Mouse (Mus musculus) embryonic facial prominence, embryonic 15.5 days (tissue): ENCODE data around the gene Borcs6. TPM values are rescaled to one million over a fixed set of nuclear protein-coding genes. Genes with fewer than 3 reads are reported as not detected.

Experiments
- ATAC-seq: fragments of 200-750 bp; cut with Nextera tagmentation; 2 replicates; pipeline ENCODE4 v1.8.0; 2017; ENCODE audit warnings: low read depth, moderate TSS enrichment; ENCODE audit not compliant: insufficient number of reproducible peaks, low FRiP score, low TSS enrichment
- H3K27ac ChIP-seq: fragments of 300-500 bp; sonication (generic); replicated peaks from 2 replicates; pipeline ENCODE4 v1.5.1; 2015; ENCODE audit warnings: mild to moderate bottlenecking, inconsistent platforms
- H3K27me3 ChIP-seq: fragments of 300-500 bp; sonication (generic); 2 replicates; pipeline ENCODE4 v1.6.1; 2015; ENCODE audit warnings: inconsistent platforms
- H3K36me3 ChIP-seq: fragments of 300-500 bp; sonication (generic); 2 replicates; pipeline ENCODE4 v1.6.1; 2015; ENCODE audit warnings: mild to moderate bottlenecking, inconsistent platforms
- H3K4me1 ChIP-seq: fragments of 300-500 bp; sonication (generic); 2 replicates; pipeline ENCODE4 v1.6.1; 2015; ENCODE audit warnings: inconsistent platforms
- H3K4me2 ChIP-seq: fragments of 300-500 bp; sonication (generic); replicated peaks from 2 replicates; pipeline ENCODE4 v1.6.1; 2015; ENCODE audit warnings: mild to moderate bottlenecking, inconsistent platforms
- H3K4me3 ChIP-seq: fragments of 300-500 bp; sonication (generic); replicated peaks from 2 replicates; pipeline ENCODE4 v1.5.1; 2015; ENCODE audit warnings: mild to moderate bottlenecking, inconsistent platforms
- H3K9ac ChIP-seq: fragments of 300-500 bp; sonication (generic); 2 replicates; pipeline ENCODE4 v1.6.1; 2015; ENCODE audit warnings: inconsistent platforms
- H3K9me3 ChIP-seq: fragments of 300-500 bp; sonication (generic); replicated peaks from 2 replicates; pipeline ENCODE4 v1.6.1; 2016; ENCODE audit warnings: inconsistent platforms
- WGBS: fragments of 180-500 bp; shearing (Covaris S2); methylation state at CpG from one replicate; pipeline ENCODE4 v1.1.7; 2015; 5-methylcytosine and 5-hydroxymethylcytosine counted together
- polyA plus RNA-seq: library from polyadenylated mRNA; unstranded; fragments of >200 nt; fragmentation: Nextera tagmentation; extraction: Ambion mirVana; gene quantifications from 2 replicates; pipeline ENCODE4 v1.2.1, GENCODE M21; 2015

The Borcs6 gene
- polyA plus RNA-seq, 1 experiment from 2014 or later, result 14.9 TPM

GRCm38 (mm10) chr11:69062761-69063224, 3.3 kb downstream of the Borcs6 start:
- Histone ChIP-seq H3K36me3 (no peaks in the 10 kb centered on the region), H3K4me3 (peak overlapping the region; percentile 72), H3K9me3 (no peaks in the 10 kb centered on the region), H3K9ac (peak overlapping the region; percentile 57; the same call in 1 of the 2 replicates), H3K4me2 (peak overlapping the region; percentile 73), H3K27me3 (no peaks in the 10 kb centered on the region), H3K4me1 (peaks cover 43% of the 10 kb centered on the region), H3K27ac (peak overlapping the region; percentile 90)
- peak; percentile 69 for ATAC-seq
- WGBS, result under 1% methylated on average over 19 of the region's 19 CpGs

- Histone ChIP-seq H3K9ac (peak overlapping the region; percentile 57), H3K27me3 (no peaks in the 10 kb centered on the region), H3K4me2 (peak overlapping the region; percentile 73), H3K4me3 (peak overlapping the region; percentile 72), H3K4me1 (peaks cover 36% of the 10 kb centered on the region), H3K27ac (peak overlapping the region; percentile 90), H3K36me3 (no peaks in the 10 kb centered on the region), H3K9me3 (no peaks in the 10 kb centered on the region)
- WGBS, result under 1% methylated on average over 31 of the region's 31 CpGs
- peak; percentile 56; the same call in 1 of the 2 replicates for ATAC-seq
These were observed 4.1 kb downstream of the Borcs6 start for GRCm38 (mm10) chr11:69063413-69064201.

DNA sequence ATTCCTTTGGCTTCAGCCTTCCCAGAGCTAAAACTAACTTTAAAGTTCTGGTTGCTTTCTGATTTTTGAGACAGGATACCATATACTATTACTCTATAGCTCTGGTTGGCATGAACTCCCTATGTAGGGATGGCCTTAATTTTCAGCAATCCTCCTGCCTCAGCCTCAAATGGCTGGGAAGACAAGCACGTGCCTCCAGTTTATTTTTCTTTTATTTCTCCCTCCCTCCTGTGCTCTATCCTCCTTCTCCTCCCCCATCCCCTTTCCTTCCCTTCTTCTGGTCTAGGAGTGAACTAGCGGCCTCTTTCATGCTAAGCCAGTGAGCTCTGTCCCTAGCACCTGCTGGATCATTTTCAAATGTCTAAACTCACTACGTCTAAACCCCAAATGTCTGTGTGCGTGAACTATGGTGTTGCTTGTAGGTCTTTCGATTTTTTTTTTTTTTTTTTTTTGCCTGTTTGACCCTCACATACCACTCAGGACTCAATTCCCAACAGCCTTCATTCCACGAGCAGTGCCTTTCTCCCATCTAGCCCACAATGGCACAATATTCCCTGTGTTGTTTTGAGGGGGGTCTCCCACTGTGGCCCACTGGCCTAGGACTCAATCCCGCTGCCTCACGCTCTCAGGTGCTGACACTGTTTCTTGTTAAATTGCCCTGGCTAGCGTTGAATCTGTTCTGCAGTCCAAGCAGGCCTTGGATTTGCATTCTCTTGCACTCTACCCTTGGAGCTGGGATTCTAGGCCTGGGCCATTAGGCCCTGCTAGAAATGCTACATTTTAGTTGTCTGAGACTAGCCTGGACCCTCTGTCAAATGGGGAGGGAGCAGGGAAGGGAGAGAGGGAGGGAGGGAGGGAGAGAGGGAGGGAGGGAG, 5.0 kb downstream of the Borcs6 start:
- Histone ChIP-seq H3K4me2 (peak overlapping the region; percentile 73), H3K36me3 (no peaks in the 10 kb centered on the region), H3K27ac (peak overlapping the region; percentile 90), H3K4me1 (peaks cover 34% of the 10 kb centered on the region), H3K4me3 (peak overlapping the region; percentile 72), H3K9me3 (no peaks in the 10 kb centered on the region), H3K9ac (peak overlapping the region; percentile 57; the same call in 1 of the 2 replicates), H3K27me3 (no peaks in the 10 kb centered on the region)
- 45% methylated on average over 9 of the region's 9 CpGs for WGBS
- no peak for ATAC-seq

DNA sequence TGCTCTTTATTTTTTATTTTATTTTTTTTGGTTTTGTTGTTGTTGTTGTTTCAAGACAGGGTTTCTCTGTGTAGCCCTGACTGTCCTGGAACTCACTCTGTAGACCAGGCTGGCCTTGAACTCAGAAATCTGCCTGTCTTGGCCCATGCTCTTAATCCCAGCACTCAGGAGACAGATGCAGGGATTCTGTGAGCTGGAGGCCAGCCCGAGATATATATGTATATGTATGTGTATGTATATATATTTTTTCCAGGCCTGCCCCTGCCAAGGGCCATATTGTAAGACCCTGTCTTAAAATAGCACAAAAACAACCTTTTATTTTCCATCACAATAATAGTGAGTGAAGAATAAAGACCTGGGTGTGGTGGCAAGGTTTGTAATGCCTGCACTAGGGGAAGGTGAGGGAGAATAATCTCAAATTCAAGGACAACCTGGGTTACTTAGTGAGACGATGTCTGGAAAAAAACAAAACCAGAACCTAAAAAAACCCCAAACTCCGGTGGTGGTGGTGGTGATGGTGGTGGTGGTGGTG, 5.9 kb downstream of the Borcs6 start:
- ATAC-seq, result no peak
- peak overlapping the region; percentile 85 for H3K4me2 ChIP-seq
- WGBS, result 70% methylated on average over 3 of the region's 3 CpGs
- no peak overlapping the region for H3K9ac ChIP-seq
- no peak overlapping the region for H3K27ac ChIP-seq
- H3K4me1 ChIP-seq, result peaks cover 34% of the 10 kb centered on the region
- peak overlapping the region; percentile 44; the same call in 1 of the 2 replicates for H3K4me3 ChIP-seq
- H3K27me3 ChIP-seq, result no peaks in the 10 kb centered on the region
- H3K9me3 ChIP-seq, result no peaks in the 10 kb centered on the region
- H3K36me3 ChIP-seq, result no peaks in the 10 kb centered on the region

DNA sequence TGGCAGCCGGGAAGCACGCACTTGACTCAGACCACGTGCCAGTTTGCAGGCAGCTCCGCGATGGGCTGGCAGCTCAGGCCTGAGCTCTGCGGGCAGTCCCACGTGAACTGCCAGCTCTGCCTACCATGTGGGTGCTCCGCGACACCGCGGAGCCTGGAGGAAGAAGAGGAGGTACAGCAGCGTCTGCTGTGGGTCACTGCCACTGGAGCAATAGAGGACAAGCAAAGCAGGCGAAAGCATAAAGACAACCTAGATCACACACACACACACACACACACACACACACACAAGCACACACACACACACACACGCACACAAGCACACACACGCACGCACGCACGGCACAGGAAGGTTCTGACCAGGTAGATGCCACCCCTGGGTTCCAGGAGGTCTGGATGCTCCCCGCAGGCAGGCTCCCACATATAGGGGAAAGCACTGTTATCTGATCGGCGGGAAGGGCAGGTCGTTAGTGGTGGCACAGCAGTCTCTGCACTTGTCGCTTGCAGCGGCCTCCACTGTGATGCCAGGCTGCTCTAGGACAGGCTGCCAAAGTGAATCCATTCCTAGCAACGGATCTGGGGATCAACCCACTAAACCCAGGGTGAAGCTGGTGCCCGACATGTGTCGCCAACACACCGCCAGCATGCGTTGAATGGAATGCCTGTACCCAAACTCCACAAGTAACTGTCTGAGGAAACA, 6.8 kb downstream of the Borcs6 start:
- peak overlapping the region; percentile 28 for H3K9ac ChIP-seq
- peak overlapping the region; percentile 44 for H3K4me3 ChIP-seq
- WGBS, result 1% methylated on average over 29 of the region's 29 CpGs
- H3K27ac ChIP-seq, result peak overlapping the region; percentile 39; the same call in 1 of the 2 replicates
- ATAC-seq, result no peak
- H3K4me1 ChIP-seq, result peaks cover 30% of the 10 kb centered on the region
- peak overlapping the region; percentile 85 for H3K4me2 ChIP-seq
- no peaks in the 10 kb centered on the region for H3K27me3 ChIP-seq
- H3K9me3 ChIP-seq, result no peaks in the 10 kb centered on the region
- no peaks in the 10 kb centered on the region for H3K36me3 ChIP-seq

DNA sequence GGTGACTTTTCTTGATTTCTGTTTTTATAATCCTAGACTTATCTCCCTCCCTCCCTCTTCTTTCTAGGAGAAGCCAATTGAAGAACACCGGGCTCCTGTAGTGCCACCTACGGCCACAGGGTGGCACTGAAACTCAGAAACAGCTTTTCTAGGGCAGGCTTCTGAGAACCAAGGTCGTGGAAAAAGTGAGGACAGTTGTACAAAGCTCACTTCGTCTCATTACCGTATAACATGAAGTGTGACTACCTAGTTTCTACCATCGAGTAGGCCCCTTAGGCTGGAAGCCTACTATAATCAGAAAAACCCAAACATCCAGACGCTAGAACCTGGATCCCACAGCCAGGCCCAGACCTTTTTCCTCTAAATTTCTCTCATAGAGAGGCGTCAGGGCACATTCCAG, 7.4 kb downstream of the Borcs6 start:
- Histone ChIP-seq H3K9ac (peak overlapping the region; percentile 28; the same call in 1 of the 2 replicates), H3K9me3 (no peaks in the 10 kb centered on the region), H3K4me1 (peaks cover 32% of the 10 kb centered on the region), H3K27me3 (no peaks in the 10 kb centered on the region), H3K36me3 (no peaks in the 10 kb centered on the region), H3K27ac (peak overlapping the region; percentile 61), H3K4me2 (peak overlapping the region; percentile 85), H3K4me3 (peak overlapping the region; percentile 44)
- 9% methylated on average over 8 of the region's 8 CpGs for WGBS
- no peak for ATAC-seq

GRCm38 (mm10) chr11:69067601-69068000, 8.1 kb downstream of the Borcs6 start:
- Histone ChIP-seq H3K4me2 (no peak overlapping the region), H3K4me1 (peaks cover 38% of the 10 kb centered on the region), H3K27ac (peak overlapping the region; percentile 61; the same call in 1 of the 2 replicates), H3K36me3 (no peaks in the 10 kb centered on the region), H3K4me3 (no peak overlapping the region), H3K9ac (no peak overlapping the region), H3K9me3 (no peaks in the 10 kb centered on the region), H3K27me3 (no peaks in the 10 kb centered on the region)
- WGBS, result 45% methylated on average over 6 of the region's 6 CpGs
- no peak for ATAC-seq

DNA sequence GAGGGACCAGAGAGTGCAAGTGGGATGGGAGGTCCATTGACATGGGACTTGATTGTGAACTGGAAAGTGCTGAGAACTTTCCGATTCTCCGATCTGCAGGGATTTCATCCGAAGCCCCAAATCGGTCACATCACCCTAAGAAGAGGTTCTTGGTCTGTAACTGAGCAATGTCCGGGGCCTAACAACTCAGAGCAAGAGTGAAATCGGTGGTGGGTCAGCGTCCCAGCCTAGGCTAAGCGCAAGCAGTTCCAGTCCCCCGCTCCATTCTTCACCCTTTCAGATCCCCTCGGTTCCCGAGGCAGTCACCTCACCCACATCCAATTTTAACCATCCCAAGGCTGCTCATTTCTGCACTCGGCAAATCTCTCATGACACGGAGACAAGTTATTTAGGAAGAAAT, 10.6 kb downstream of the Borcs6 start:
- ATAC-seq, result no peak
- Histone ChIP-seq H3K4me3 (peak overlapping the region; percentile 65), H3K4me1 (peaks cover 40% of the 10 kb centered on the region), H3K27me3 (no peaks in the 10 kb centered on the region), H3K4me2 (peak overlapping the region; percentile 82), H3K36me3 (no peaks in the 10 kb centered on the region), H3K27ac (peak overlapping the region; percentile 96), H3K9me3 (no peaks in the 10 kb centered on the region), H3K9ac (peak overlapping the region; percentile 48)
- WGBS, result under 1% methylated on average over 13 of the region's 13 CpGs

DNA sequence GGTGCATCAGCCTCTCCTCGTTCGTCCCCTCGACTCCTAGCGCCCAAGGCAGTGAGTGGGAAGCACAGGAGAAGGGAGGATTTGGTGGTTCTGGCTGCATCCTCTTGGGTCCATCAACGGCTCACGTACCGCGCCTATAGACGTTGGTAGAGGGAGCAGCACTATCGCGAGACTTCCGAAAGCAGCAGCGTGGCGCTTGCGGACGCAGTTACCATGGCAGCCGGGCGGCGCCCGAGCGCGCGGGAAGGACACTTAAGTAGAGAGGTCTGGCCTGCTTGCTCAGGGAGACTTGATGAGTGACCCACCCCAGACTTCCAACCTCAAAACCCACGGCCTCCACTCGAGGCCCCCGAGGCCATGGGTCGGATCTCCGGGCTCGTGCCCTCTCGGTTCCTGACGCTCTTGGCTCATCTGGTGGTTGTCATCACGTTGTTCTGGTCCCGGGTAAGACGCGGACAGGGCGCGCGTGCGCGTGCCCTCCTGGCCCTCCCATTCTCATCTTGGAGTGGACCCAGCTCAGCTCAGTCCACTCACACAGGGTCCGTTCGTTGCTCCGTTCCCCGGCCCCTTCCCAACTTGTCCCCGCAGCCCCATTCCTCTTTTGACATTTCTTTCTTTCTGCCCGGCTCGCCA, 11.2 kb downstream of the Borcs6 start, which contains the start of gene Tmem107:
TSS of gene Tmem107 (plus strand) at position 217 of the 633 bp plus-strand sequence.
- H3K4me3 ChIP-seq, result peak within 1 kb of the TSS; percentile 65

DNA sequence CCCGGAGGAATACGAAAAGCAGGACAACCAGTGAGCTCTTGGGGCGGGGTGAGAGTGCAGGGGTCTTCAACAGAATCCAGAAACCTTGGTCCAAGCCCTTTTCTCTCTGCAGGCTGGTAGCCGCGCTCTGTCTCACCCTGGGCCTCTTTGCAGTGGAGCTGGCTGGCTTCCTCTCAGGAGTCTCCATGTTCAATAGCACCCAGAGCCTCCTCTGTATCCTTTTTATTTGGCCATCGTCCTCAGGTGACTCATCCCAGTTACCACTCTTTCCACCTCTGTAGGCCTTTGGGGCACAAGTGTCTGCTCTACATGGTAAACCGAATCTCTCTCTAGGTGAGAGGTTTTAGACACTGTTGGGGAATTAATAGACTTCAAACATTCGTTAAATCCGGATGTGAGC, 11.7 kb downstream of the Borcs6 start:
- ATAC-seq, result no peak
- WGBS, result 22% methylated on average over 9 of the region's 9 CpGs
- peak overlapping the region; percentile 96 for H3K27ac ChIP-seq
- no peaks in the 10 kb centered on the region for H3K27me3 ChIP-seq
- peaks cover 38% of the 10 kb centered on the region for H3K4me1 ChIP-seq
- peak overlapping the region; percentile 65 for H3K4me3 ChIP-seq
- H3K36me3 ChIP-seq, result no peaks in the 10 kb centered on the region
- H3K4me2 ChIP-seq, result peak overlapping the region; percentile 82
- H3K9me3 ChIP-seq, result no peaks in the 10 kb centered on the region
- H3K9ac ChIP-seq, result peak overlapping the region; percentile 47

More for the DNA sequence above, 11.2 kb downstream of the Borcs6 start, which contains the start of gene Tmem107:
- H3K27ac ChIP-seq, result peak within 1 kb of the TSS; percentile 96
- no peaks in the 10 kb centered on the region for H3K27me3 ChIP-seq
- no peaks in the 10 kb centered on the region for H3K36me3 ChIP-seq
- under 1% methylated on average over 47 of the region's 47 CpGs for WGBS
- peak; percentile 91 for ATAC-seq
- H3K4me2 ChIP-seq, result peak within 1 kb of the TSS; percentile 82
- no peaks in the 10 kb centered on the region for H3K9me3 ChIP-seq
- peak within 1 kb of the TSS; percentile 48 for H3K9ac ChIP-seq
- H3K4me1 ChIP-seq, result peaks cover 40% of the 10 kb centered on the region
